Mouse (Mus musculus) stomach, postnatal 0 days (tissue): ENCODE results near the gene Creb3l2.

Experiments used
- CTCF ChIP-seq: IDR thresholded peaks from 2 replicates; pipeline ENCODE4 v1.5.1; 2016; ENCODE audit warnings: antibody characterized with exemption, low read depth, mild to moderate bottlenecking, moderate library complexity
- EP300 ChIP-seq: optimal IDR thresholded peaks from 2 replicates; pipeline ENCODE3; 2016; ENCODE audit warnings: antibody characterized with exemption

DNA sequence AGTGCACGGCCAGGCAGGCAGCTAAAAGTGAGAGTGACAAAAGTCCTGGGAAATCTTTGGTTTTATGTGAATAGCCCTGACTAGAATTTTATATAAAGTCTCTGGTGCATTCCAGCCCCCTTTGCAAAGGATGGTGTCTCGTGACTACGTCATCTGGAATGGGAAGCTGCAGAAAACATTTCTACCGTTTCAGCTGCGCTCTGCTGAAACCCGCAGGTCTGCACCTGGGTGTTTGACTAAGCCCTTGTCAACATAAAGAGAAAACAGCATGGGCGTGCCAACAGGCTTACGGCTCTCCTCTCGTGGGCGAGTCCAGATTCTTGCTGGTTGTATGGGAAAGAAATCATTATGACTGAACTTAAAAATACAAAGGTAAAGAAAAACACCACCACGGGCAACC, 13.9 kb downstream of the Creb3l2 start:
- TF ChIP-seq CTCF, result no peak
- no peak for TF ChIP-seq EP300
